Mouse (Mus musculus): ENCODE results near the gene Mycbp2. TPM values are rescaled to one million over a fixed set of nuclear protein-coding genes. Genes with fewer than 3 reads are reported as not detected.

The Mycbp2 gene
- total and polyA plus RNA-seq, 3 experiments: 25.9 to 60.1 (median 29.5) TPM

DNA sequence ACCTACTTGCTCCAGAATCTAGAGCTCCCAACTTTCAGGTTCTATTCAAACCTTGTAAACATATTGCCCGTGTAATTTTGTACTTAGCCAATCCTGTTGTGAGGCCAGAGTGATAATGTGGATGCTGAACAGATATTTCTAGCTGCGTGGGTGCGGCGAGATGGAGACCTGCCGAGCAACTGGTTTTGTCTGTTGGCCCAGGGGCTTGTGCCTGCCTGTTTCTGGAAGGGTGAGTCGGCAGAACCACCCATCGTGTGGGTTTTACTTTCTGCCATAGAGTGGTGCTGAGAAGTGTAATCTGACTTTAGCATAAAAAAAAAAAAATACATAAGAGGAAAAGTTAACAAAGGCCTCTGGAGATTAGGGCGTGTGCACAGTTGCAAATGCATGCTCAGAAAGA lies 40.3 kb upstream of the Mycbp2 start:
- Histone ChIP-seq H3K4me3 (replicated peaks in 1 of 3; ENCODE audit: low read depth in 2 of 3, low read length in 2 of 3, poor library complexity in 1 of 3) (no peak overlapping the region), H3K9ac (ENCODE audit: insufficient read depth, low read depth) (no peak overlapping the region), H3K4me2 (ENCODE audit: insufficient read depth, low read depth, poor library complexity, severe bottlenecking) (no peak overlapping the region), H3K27ac (ENCODE audit: insufficient read depth, low read depth) (no peak overlapping the region), H3K36me3 (replicated peaks in 1 of 2; ENCODE audit: control insufficient read depth in 1 of 2, insufficient read depth in 1 of 2, low read length in 1 of 2) (no peaks in the 10 kb centered on the region), H3K4me1 (ENCODE audit: control insufficient read depth in 1 of 2, insufficient read depth in 2 of 2) (no peaks in the 10 kb centered on the region), H3K9me3 (replicated peaks; ENCODE audit: low read length) (no peaks in the 10 kb centered on the region), H3K27me3 (replicated peaks) (no peaks in the 10 kb centered on the region), H3K79me2 (replicated peaks; ENCODE audit: control insufficient read depth, extremely low read depth, insufficient read depth, poor library complexity, severe bottlenecking) (no peaks in the 10 kb centered on the region)
- TF ChIP-seq ZMIZ1 (IDR thresholded peaks at IDR 0.05; ENCODE audit: low read depth, low read length) (no peak), RCOR1 (conservative IDR thresholded peaks at IDR 0.05; ENCODE audit: low read depth, low read length) (no peak), SIN3A (IDR thresholded peaks at IDR 0.05; ENCODE audit: low read length) (no peak), PAX5 (IDR thresholded peaks at IDR 0.05; ENCODE audit: low read length) (no peak), JUND (conservative IDR thresholded peaks at IDR 0.05; ENCODE audit: low read depth, low read length) (no peak), NELFE (IDR thresholded peaks at IDR 0.05; ENCODE audit: low read depth, low read length) (no peak)
- in situ Hi-C loops (cut with MboI; ENCODE audit: low pct_ligation_motif_present, low pct_unique_long_range_greater_than_20kb, low sequenced_read_pairs) (no loop called here), dilution Hi-C loops (cut with MboI; ENCODE audit: extremely low pct_ligation_motif_present, extremely low pct_unique_long_range_greater_than_20kb, low sequenced_read_pairs) (no loop called here)
- no peak for DNase-seq (ENCODE audit: extremely low read depth)

DNA sequence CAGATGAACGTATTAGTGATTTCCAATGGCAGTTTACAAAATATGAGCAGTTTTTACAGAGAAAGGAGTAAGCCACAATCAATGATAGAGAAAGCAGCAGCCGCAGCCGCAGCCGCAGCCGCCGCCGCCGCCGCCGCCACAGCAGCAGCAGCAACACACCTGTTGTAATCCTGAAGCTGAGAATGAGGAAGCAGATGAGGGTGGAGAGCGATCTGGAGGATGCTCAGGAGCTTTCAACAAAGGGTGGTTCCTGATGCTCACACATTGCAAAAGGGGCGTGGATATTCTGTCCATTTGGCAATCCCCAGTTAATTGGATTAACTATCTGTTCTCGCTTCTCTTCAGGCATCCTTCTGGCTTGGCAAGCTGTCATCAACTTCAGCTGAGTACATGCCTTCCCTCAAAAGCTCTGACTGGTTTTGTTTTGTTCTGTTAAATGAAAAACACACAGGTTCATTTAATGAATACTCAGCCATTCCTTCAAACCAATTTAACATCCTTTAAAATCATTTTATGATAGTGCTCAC lies 38.5 kb upstream of the Mycbp2 start:
- dilution Hi-C loops (cut with MboI; ENCODE audit: extremely low pct_ligation_motif_present, extremely low pct_unique_long_range_greater_than_20kb, low sequenced_read_pairs): no loop called here

DNA sequence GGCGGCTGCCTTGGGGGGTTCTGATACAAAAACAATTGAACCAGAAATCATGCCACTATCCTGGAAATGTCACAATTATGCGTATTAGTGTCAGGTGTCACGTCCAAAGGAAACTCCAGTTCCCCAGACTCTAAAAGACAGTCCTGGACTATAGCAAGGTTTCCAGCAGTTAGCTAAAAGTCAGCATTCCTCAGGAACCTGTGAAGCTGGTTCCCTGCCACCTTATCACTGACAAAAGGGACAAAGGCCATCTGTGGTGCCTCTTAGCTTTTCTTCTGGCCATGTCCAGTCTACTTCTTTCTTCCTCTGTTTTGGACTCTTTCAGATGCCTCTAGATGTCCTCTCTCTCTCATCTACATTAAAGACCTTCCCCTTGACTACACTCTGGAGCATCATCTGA lies 32.1 kb upstream of the Mycbp2 start:
- H3K36me3 ChIP-seq (replicated peaks in 1 of 2; ENCODE audit: control insufficient read depth in 1 of 2, insufficient read depth in 1 of 2, low read length in 1 of 2): no peaks in the 10 kb centered on the region
- no peaks in the 10 kb centered on the region for H3K9me3 ChIP-seq (replicated peaks; ENCODE audit: low read length)
- in situ Hi-C loops (cut with MboI; ENCODE audit: low pct_ligation_motif_present, low pct_unique_long_range_greater_than_20kb, low sequenced_read_pairs): no loop called here
- no peak overlapping the region for H3K27ac ChIP-seq (ENCODE audit: insufficient read depth, low read depth)
- H3K9ac ChIP-seq (ENCODE audit: insufficient read depth, low read depth): no peak overlapping the region
- no peak for DNase-seq (ENCODE audit: extremely low read depth)
- H3K4me2 ChIP-seq (ENCODE audit: insufficient read depth, low read depth, poor library complexity, severe bottlenecking): no peak overlapping the region
- H3K27me3 ChIP-seq (replicated peaks): no peaks in the 10 kb centered on the region
- TF ChIP-seq RCOR1 (conservative IDR thresholded peaks at IDR 0.05; ENCODE audit: low read depth, low read length) (no peak), JUN (IDR thresholded peaks at IDR 0.05; ENCODE audit: insufficient read depth, low read depth, low read length) (no peak), NELFE (IDR thresholded peaks at IDR 0.05; ENCODE audit: low read depth, low read length) (no peak), RAD21 (IDR thresholded peaks at IDR 0.05; ENCODE audit: low read depth, low read length) (no peak), MAZ (IDR thresholded peaks at IDR 0.05; ENCODE audit: low read depth, low read length) (no peak), SMC3 (IDR thresholded peaks at IDR 0.05; ENCODE audit: low read depth, low read length) (no peak), PAX5 (IDR thresholded peaks at IDR 0.05; ENCODE audit: low read length) (no peak), HCFC1 (IDR thresholded peaks at IDR 0.05; ENCODE audit: low read depth, low read length) (no peak), NRF1 (IDR thresholded peaks at IDR 0.05; ENCODE audit: low read depth, low read length) (no peak), USF1 (IDR thresholded peaks at IDR 0.05; ENCODE audit: low read depth, low read length) (no peak), IRF4 (IDR thresholded peaks at IDR 0.05; ENCODE audit: low read depth, low read length) (no peak), CHD1 (IDR thresholded peaks at IDR 0.05; ENCODE audit: low read depth, low read length) (no peak), POLR2AphosphoS2 (IDR thresholded peaks at IDR 0.05; ENCODE audit: low read depth, low read length) (no peak), KAT2A (IDR thresholded peaks at IDR 0.05; ENCODE audit: insufficient replicate concordance, low read length) (no peak), ZNF384 (IDR thresholded peaks at IDR 0.05; ENCODE audit: low read depth, low read length) (no peak)
- peaks cover 0 to 10% of the 10 kb centered on the region in 2 experiments; a peak in 2 of 4 replicates for H3K4me1 ChIP-seq (ENCODE audit: control insufficient read depth in 1 of 2, insufficient read depth in 2 of 2)
- no peak overlapping the region for H3K4me3 ChIP-seq (replicated peaks in 1 of 3; ENCODE audit: low read depth in 2 of 3, low read length in 2 of 3, poor library complexity in 1 of 3)
- dilution Hi-C loops (cut with MboI; ENCODE audit: extremely low pct_ligation_motif_present, extremely low pct_unique_long_range_greater_than_20kb, low sequenced_read_pairs): no loop called here
- H3K79me2 ChIP-seq (replicated peaks; ENCODE audit: control insufficient read depth, extremely low read depth, insufficient read depth, poor library complexity, severe bottlenecking): no peaks in the 10 kb centered on the region

More for the DNA sequence above, 38.5 kb upstream of the Mycbp2 start:
- H3K9ac ChIP-seq (ENCODE audit: insufficient read depth, low read depth): no peak overlapping the region
- H3K79me2 ChIP-seq (replicated peaks; ENCODE audit: control insufficient read depth, extremely low read depth, insufficient read depth, poor library complexity, severe bottlenecking): no peaks in the 10 kb centered on the region
- TF ChIP-seq RAD21 (IDR thresholded peaks at IDR 0.05; ENCODE audit: low read depth, low read length) (no peak), ZNF384 (IDR thresholded peaks at IDR 0.05; ENCODE audit: low read depth, low read length) (no peak), MAFK (IDR thresholded peaks at IDR 0.05; ENCODE audit: insufficient replicate concordance, low read length) (no peak), USF2 (conservative IDR thresholded peaks at IDR 0.05; ENCODE audit: low read depth, low read length) (no peak), PAX5 (IDR thresholded peaks at IDR 0.05; ENCODE audit: low read length) (no peak), HCFC1 (IDR thresholded peaks at IDR 0.05; ENCODE audit: low read depth, low read length) (no peak), ELF1 (IDR thresholded peaks at IDR 0.05; ENCODE audit: low read depth, low read length) (no peak), E2F4 (IDR thresholded peaks at IDR 0.05; ENCODE audit: insufficient replicate concordance, low read depth, low read length) (no peak), MXI1 (IDR thresholded peaks at IDR 0.05; ENCODE audit: low read depth, low read length) (no peak), MEF2A (IDR thresholded peaks at IDR 0.05; ENCODE audit: borderline replicate concordance, low read depth, low read length) (no peak), RCOR1 (conservative IDR thresholded peaks at IDR 0.05; ENCODE audit: low read depth, low read length) (no peak), POLR2A (IDR thresholded peaks at IDR 0.05; ENCODE audit: low read depth, low read length) (no peak), JUND (conservative IDR thresholded peaks at IDR 0.05; ENCODE audit: low read depth, low read length) (no peak)
- no peak overlapping the region for H3K4me3 ChIP-seq (replicated peaks in 1 of 3; ENCODE audit: low read depth in 2 of 3, low read length in 2 of 3, poor library complexity in 1 of 3)
- in situ Hi-C loops (cut with MboI; ENCODE audit: low pct_ligation_motif_present, low pct_unique_long_range_greater_than_20kb, low sequenced_read_pairs): no loop called here
- no peaks in the 10 kb centered on the region for H3K4me1 ChIP-seq (ENCODE audit: control insufficient read depth in 1 of 2, insufficient read depth in 2 of 2)
- H3K4me2 ChIP-seq (ENCODE audit: insufficient read depth, low read depth, poor library complexity, severe bottlenecking): no peak overlapping the region
- H3K9me3 ChIP-seq (replicated peaks; ENCODE audit: low read length): no peaks in the 10 kb centered on the region
- no peaks in the 10 kb centered on the region for H3K27me3 ChIP-seq (replicated peaks)
- no peaks in the 10 kb centered on the region for H3K36me3 ChIP-seq (replicated peaks in 1 of 2; ENCODE audit: control insufficient read depth in 1 of 2, insufficient read depth in 1 of 2, low read length in 1 of 2)
- no peak overlapping the region for H3K27ac ChIP-seq (ENCODE audit: insufficient read depth, low read depth)
- no peak for DNase-seq (ENCODE audit: extremely low read depth)

Measured in CH12.LX (cell line).